Mouse (Mus musculus): ENCODE results near the gene Scn4a. TPM values are rescaled to one million over a fixed set of nuclear protein-coding genes. Genes with fewer than 3 reads are reported as not detected.
A peak's percentile ranks its signal among the peaks of the same experiment; 100 is the strongest.

Gene Scn4a
- total RNA-seq, 2 experiments from 2014 or later: 1.0 to 3.0 TPM

- no peak for DNase-seq (ENCODE audit: low spot score in 2 of 2)
Measured at GRCm38 (mm10) chr11:106273811-106274210, 79.3 kb downstream of the Scn4a start.

- no peak for DNase-seq (ENCODE audit: low spot score in 2 of 2)
Measured at GRCm38 (mm10) chr11:106273311-106273684, 79.8 kb downstream of the Scn4a start.

GRCm38 (mm10) chr11:106272644-106273310 lies 80.3 kb downstream of the Scn4a start, which contains the start of gene Smarcd2:
Gene Smarcd2, minus strand, starts transcription at chr11:106272972.
- DNase-seq (ENCODE audit: low spot score in 2 of 2): peak; percentile 90 to 100

GRCm38 (mm10) chr11:106271794-106272643 lies 81.1 kb downstream of the Scn4a start:
- no peak for DNase-seq (ENCODE audit: low spot score in 2 of 2)

GRCm38 (mm10) chr11:106271131-106271793 lies 81.8 kb downstream of the Scn4a start:
- DNase-seq (ENCODE audit: low spot score in 2 of 2): no peak

- no peak for DNase-seq (ENCODE audit: low spot score in 2 of 2)
Measured at GRCm38 (mm10) chr11:106269060-106269431, 84.0 kb downstream of the Scn4a start.

Other genes with a start within 250 kb of the Scn4a start
- not detected for gene Gm10840, start 192.4 kb downstream of the Scn4a start, total RNA-seq (2021)
- gene Limd2, start 192.4 kb downstream of the Scn4a start, total RNA-seq (2021): 10 to 100 TPM; 39.8 to 48.2 TPM
- 10 to 100 TPM; 19.3 to 20.1 TPM for gene Strada, start 151.1 kb downstream of the Scn4a start, total RNA-seq (2021)
- gene Ccdc47, start 136.9 kb downstream of the Scn4a start, total RNA-seq (2021): 10 to 100 TPM; 86.3 to 89.6 TPM
- gene Ddx42, start 136.4 kb downstream of the Scn4a start, total RNA-seq (2021): 10 to 100 TPM; 74.4 to 76.2 TPM
- 10 to 100 TPM; 69.3 to 71.0 TPM for gene Ftsj3, start 97.2 kb downstream of the Scn4a start, total RNA-seq (2021)
- 100 to 1,000 TPM; 131 to 138 TPM for gene Psmc5, start 97.1 kb downstream of the Scn4a start, total RNA-seq (2021)
- 100 to 1,000 TPM; 104 to 117 TPM for gene Smarcd2, start 80.3 kb downstream of the Scn4a start, total RNA-seq (2021)
- gene Tcam1, start 76.6 kb downstream of the Scn4a start, total RNA-seq (2021): under 1 TPM; 0.25 to 0.34 TPM
- gene Gh, start 51.4 kb downstream of the Scn4a start, total RNA-seq (2021): under 1 TPM in 1 of 2 experiments, not detected in 1; 0.37 TPM
- 1 to 10 TPM; 2.8 to 5.2 TPM for gene Cd79b, start 38.5 kb downstream of the Scn4a start, total RNA-seq (2021)
- not detected for gene Prr29, start 12.2 kb upstream of the Scn4a start, total RNA-seq (2021)
- gene Icam2, start 34.8 kb upstream of the Scn4a start, total RNA-seq (2021): 10 to 100 TPM; 21.8 to 24.3 TPM
- gene Ern1, start 134.6 kb upstream of the Scn4a start, total RNA-seq (2021): 10 to 100 TPM; 72.5 to 83.6 TPM